Mouse (Mus musculus) layer of hippocampus, adult 9-10 months (tissue): ENCODE results near the gene Magi1.
A peak's percentile ranks its signal among the peaks of the same experiment; 100 is the strongest.

ENCODE experiments used
- DNase-seq: peaks from one replicate; pipeline ENCODE4 v3.0.0; 2022; ENCODE audit warnings: low spot score

The Magi1 gene

DNA sequence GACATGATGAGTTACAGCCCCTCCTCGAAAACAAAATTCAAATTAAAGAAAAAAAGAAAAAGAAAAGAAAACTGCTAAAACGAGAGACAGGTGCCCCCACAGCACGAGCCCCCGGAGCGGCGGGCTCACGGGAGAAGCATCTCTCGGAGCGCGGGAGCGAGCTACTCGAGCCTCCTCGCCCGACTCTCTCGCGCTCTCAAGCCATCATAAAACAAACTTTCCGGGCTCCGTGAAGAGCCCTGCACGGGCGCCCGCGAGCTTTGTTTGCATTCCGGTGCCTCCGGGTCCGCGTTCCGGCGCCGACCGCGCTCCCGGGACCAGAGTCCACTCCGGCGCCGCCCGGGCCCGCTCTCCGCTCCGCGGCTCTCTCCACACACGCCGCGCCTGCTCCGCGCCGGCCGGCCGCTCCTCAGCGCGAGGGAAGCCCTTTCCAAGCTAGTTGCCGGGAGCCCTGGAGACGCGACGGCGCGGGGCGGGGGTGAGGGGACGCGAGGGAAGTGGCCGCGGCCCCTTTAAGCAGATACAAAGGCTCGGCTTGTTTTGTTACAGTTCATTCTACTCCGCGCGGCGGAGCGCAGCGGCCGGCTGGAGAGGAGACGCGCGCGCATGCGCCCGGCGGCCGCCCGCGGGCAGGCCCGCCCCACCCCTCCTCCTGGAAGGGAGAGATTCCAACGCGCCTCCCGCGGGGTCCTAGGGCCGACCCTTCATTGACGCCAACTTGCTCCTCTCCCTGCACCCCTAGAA is at the start of gene Magi1:
TSS of gene Magi1 (minus strand) at position 600 of the 744 bp plus-strand sequence.
- DNase-seq, result peak; percentile 82

DNA sequence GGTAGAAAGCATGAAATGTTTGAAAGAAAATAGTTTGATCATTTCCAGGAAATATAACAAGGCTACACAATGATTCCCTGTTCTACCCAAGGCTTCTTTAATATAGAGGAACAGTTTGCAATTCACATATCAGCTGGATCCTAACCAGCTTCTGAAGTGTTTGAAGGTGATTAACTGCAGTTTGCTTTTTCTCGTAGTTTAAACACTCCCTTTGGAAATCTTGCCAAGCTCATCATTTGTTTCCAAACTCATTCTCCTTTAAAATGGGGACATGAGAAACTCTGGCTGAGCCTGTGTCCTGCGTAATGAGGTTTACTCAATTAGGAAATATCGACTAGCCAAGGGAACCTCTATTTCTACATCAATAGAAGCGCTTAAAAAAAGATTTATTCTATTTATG is 43.4 kb upstream of the Magi1 start:
- no peak for DNase-seq

DNA sequence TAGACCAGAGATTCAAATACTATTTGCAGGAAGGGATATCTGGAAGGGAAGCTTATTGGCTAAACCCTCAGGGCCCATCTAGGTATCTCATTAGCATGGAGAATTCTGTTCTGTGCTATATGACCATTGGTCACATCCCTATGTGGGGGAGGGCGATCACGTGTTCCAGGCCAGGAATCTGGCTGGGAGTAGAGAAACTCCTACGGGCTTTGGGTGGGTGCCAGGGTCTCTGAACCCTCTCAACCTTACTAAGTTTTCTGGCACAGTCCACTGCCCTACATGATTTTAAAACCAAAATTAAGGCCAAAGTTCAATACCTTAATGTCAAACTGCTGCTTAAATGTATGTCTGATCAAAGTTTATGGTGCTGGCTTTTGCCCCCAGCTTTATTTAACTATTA is 33.2 kb upstream of the Magi1 start:
- DNase-seq, result no peak

DNA sequence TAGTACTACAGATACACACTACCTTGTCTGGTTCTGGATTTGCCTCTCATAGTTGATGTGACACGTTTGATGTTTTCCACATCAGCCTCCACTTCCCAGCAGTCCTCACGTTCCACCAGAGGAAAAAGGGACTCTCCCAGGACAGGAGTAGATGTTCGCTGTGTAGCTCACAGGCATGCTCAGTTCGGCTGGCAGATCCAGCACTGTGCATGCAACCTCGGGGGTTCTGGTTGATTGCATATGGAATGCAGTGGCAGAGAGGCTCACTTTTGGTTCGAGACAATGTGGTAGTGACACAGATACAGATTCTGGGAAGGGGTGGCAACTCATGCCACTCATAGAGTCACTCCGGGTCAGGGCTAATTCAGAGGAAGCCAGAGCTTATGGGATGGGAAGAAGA is 28.6 kb upstream of the Magi1 start:
- DNase-seq, result no peak

DNA sequence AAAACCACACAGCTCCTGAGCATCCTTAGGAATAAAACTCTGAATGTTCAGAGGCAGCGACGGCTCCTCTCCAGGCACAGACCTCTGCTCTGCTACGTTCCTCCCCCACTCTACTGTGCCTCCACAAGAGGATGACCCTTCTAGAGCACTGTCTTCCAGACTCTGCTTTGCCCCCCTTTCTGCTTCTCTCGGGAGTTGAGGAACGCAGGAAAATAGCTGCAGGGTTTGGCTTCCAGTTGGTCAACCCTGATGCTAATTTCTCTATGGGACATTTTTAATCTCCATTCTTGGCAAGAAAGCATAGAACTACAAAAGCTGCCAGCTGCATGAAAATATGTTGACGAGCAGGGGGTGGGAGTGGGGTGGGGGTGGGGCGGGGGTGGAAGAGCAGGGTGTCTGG is 24.8 kb upstream of the Magi1 start:
- no peak for DNase-seq

DNA sequence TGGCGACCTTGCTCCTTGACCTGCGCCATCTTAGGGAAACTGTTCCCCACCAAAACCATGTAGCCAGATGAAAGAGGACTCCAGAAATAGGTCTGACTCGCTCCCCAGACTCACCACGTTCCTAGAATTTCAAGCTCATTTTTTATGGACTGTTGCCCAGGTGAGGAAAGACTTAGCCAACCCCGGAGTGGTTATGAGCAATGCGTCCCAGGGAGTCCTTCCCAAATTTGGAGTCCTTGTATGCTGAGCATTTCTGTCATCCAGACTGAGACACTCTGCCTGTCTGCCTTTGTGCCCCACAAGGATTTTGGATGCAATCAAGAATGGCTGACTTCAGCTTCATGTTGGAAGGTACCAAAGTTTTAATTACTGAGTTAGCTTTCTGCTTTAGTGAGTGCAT is 19.8 kb upstream of the Magi1 start:
- DNase-seq, result no peak

DNA sequence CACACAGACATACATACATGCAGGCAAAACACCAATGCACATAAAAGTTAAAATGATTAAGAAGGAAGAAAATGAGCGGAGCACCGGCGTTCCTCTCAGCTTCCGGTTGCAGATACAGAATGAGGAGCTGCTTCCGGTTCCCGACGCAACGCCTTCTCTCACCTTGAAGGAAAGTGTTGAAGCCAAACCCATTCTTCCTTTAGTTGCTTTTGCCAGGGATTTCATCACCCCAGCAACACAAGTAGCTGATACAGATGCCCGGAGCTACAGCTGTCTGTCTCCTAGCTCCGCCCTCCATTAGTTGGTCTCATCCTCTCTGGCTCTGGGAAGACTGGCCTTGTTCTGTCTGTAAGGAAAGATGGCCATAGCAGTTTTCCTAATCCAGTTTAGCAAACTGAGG is 18.1 kb upstream of the Magi1 start:
- no peak for DNase-seq

DNA sequence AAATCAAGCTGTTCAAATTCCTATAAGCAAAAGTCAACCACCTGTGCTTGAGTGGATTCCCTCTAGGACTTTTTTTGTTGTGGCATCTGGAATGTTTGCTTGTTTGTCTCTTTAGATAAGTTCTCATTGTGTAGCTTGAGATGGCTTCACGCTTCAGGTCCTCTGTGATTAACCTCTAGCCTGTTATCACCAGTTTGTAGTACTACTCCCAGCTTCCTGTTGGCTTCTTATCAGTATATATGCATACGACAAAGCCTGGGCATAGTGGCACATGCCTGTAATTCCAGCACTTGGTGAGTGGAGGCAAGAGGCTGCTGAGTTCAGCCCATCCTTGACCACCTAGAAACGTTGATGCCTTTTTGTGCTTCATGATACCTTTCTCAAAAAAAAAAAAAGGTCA is 16.8 kb upstream of the Magi1 start:
- DNase-seq, result no peak

DNA sequence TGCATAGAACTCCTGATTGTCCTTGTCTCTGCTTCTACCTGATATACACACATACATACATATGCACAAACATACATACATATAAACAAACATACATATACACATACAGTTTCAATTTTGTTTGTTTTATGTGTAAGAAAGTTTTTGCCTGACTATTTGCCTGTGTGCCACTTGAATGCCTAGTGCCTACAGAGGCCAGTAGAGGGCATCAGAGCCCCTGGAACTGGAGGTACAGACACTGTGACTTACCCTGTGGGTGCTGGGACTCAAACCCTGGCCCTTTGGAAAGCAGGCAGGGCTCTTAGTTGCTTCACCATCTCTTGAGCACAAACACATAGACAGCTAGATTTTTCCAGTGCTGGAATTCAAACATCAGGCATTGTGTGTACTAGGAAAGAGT is 3.7 kb upstream of the Magi1 start:
- no peak for DNase-seq

DNA sequence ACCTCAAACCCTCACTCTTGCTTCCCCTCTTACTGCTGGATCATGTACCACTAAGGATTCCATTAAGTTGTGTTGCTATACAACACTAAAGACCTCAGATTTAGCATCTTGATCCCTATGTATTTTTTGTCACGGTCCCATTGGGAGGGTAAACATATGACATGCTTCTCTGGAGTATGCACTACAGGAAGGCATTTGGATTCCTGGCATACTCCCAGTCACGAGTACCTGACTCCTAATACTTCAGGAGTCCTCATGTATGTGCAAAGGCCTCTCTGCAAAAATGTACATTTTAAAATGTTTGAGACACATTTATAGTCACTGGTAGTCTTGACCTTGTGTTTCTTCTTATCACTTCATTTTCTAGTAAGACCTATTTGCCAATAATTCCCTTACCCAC is 2.8 kb upstream of the Magi1 start:
- no peak for DNase-seq

DNA sequence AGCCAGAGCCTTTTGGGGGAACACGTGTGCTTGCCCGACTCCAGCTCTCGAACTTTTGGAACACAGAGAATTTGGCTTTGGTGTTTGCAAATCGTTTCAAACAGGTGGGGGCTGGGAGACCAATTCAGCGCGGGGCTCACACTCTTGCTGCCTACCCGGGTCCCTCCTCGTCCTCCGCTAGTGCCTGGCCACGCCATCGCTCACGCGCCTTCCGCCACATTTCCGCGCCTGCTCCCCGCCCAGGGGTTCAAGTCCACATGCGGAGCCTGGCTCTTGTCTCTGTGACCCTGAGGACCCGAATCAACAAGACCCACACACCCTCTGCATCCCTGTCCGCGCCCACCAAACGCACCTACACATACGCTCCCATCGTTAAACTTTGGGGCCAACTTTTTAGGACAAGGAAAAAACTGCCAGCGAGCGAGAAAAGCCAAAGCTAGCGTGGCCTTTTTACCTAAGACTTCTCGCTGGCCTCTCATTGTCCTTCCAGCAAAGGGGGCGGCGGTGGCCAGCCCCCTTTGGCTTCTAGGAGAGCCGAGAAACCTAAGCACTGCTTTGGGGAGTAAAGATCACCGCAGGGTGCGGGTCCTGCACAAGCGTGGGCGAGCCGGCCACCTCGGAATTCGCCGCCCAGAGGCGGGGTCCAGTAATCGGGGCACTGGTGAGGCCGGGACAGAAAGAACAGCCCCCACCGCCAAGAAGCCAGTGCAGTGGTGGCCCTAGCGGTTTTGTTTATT is 540 bp upstream of the Magi1 start:
- no peak for DNase-seq

DNA sequence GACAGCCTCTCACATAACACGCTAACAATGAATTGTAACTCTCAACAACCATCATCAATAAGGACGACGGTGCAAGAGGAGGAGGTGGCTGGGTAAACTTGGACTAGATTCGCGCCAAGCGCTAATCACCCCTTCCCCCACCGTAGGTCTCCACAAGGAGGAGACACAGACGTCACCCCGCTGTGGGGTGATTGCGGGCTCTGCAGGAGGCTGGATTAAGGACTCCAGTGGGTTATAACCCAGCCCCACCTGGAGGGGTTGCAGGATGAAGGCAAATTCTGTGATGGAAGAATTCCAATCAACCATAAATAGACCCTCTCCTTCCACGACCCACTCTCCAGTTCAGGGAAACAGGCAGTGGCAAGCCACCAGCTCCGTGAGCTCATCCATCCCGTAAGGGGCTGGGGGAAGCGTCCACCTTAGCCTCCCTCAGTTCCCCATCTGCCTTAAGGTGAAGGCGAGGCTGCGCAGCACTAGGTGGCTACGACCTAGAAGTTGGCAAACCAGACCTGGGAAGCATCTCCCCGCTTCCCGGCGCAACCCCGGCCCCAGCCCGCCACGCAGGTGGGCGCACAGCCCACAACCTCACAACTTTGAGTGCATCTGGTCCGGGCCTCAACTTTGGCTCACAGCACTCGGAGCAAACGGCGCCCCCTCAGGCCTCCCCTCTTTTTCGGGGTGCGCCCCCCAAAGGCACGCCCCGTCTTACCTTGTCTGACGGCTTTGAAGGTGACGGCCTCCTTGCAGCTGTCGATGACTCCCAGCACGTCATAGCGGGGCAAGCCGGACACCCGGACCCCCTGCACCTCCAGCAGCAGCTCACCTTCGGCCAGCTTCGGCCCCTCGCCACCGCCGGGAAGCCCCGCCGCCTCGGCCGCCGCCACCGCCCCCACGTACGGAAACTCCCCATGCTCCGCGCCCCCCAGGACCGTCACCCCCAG is 1.1 kb downstream of the Magi1 start:
- no peak for DNase-seq

DNA sequence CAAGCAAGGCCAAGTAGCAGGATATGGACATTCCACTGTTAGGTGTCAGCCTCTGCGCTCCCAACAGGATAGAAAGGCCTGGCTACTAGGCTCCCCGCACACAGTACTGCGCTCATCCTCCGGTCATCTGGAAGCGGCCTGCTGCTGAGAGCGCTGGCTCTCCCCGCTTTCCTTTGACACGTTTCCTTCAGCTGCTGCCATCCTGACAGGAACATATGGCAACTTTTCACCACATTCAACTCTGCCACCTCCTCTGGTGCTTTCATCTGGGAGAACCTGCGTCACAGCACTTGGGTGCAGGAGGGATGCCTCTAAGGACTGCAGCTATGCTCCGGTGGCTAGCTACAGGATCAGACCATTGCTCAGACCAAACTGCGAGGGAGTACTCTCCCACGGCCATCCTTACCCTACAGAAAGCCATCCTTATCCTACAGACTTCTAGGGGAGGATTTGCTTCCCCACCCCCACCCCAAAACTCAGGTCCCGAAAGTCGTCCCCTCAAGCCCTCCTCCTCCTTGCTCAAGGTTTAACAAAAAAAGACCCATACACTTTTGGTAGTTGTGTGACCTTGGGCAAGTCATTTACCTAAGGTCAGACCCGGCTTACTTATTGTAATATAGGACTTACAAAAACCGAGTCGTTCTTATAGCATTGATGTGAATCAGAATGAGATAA is 2.0 kb downstream of the Magi1 start:
- DNase-seq, result no peak

DNA sequence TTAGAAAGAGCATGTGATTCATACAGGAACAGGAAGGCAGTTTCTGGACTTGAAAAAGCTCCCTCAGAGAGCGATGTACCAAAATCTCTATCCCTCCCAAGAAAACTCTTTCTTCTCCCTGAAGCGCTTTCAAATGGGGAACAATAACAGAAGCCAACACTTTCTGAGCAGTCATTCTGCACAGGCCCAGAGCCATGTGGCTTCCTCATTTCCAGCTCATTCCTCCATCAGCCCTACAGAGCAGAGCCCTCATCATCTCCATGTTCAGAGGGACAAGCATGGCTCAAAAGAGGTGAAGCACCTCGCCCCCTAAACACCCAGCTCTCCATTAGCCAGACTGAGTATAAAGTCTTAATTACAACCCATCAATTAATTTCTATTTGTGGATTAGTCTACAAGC is 9.8 kb downstream of the Magi1 start:
- no peak for DNase-seq

DNA sequence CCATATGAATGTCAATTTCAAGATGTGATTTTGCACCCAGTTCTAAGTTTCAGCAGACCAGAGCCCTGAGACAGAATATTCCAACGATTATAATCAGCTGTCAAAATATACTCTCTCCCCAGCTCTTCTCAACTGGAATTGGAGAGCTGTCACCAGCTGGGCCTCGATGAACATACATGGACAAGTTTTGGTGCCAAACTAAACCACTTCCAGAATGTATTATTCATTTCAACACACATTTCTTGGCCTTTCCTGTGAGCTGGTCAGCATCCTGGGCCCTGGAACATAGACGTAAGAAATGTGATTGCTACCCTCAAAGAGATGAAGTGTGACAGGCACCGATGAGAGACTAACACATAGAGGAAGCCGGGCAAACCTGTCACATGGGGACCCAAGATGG is 13.7 kb downstream of the Magi1 start:
- DNase-seq, result no peak

DNA sequence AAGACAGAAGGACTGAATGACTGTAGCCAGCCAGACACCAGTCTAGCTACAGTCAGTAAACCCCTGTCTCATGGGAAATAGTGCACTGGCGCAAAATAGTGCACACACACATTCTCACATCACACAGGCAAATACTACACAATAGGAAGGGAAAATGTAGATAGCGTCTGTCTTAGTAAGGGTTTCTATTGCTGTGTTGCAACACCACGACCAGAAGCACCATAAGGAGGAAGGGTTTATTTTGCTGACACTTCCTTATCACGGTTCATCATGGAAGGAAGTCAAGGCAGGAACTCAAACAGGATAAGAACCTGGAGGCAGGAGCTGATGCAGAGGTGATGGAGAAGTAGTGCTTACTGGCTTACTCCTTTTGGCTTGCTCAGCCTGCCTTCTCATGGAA is 14.5 kb downstream of the Magi1 start:
- no peak for DNase-seq

DNA sequence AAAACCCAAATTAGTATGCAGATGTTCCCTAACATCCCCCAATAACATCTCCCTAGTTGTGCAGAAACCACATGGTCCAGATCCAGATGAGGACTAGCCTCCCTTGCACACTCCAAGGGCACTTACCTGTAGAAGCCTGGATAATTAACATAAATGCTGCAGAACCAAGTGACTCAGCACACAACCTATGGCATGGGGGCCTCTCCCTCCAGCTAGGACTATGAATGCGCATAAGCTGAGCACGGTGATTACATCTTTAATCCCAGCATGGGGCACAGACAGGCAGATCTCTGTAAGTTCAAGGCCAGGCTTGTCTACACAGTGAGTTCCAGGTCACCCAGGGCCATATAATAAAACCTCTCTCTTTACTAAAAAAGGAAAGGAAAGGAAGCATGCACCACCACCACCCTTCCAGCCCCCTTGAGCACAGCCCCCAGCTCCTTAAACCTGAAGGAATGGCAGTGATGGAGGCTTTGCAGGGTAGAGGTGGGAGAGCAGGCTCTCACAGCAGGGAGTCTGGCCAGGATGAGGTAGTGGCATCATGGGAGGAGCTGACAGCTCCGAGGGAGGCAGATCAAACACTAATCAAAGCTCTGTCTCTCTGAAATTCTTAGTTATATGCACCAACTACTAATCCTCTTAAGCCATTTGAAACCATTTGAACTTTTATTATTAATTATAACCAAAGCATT is 18.3 kb downstream of the Magi1 start:
- no peak for DNase-seq

DNA sequence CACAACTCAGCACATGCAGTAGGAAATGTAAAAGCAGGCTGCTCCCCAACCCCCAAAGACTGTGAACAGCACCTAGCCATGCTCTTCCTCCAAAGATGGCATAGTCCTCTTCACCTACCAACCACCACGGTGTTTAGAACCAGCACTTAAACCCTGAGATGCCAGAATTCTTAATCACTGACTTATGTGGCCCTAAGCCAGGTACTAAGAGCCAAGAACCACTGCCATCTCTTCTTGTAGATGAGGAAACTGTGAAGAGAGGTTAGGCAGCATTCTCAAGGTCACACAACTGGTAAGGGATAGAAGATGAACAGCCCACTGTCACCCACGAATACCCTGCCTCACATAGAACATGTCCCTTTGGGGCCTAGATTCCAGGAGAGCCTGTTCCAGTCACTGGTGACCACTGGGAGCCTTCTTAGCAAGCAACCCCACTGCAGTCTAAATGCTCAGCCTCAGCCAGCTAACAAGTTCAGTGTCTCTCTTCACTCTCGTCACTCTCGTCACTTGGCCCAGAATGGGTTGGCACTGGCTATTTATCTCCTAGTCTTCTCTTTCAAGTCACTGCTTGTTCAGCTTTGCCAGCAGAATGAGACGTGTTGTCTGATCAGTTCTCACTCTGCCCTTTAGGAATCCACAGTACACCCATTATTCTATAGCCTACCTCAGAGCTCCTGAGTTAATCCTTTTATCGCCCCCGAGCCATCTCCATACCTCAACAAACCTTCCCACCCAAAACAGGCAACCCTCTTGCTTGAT is 19.4 kb downstream of the Magi1 start:
- DNase-seq, result no peak

DNA sequence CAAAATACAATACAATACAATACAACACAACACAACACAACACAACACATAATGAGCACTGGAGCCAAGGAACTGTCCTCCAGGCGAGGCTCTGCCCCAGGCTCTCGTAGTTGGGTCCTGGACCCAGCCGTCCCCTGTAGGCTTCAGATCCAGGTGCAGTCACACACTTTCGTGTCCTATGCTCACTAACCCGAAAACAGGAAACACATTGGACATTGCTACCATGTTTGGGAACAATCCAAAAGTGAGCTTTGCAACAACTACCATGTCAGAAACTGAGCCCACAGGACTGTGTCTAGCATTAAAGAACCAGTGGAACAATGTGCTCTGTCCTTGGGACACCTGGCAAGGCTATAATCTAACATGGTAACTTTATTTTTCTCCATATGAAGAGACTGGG is 22.9 kb downstream of the Magi1 start:
- no peak for DNase-seq

DNA sequence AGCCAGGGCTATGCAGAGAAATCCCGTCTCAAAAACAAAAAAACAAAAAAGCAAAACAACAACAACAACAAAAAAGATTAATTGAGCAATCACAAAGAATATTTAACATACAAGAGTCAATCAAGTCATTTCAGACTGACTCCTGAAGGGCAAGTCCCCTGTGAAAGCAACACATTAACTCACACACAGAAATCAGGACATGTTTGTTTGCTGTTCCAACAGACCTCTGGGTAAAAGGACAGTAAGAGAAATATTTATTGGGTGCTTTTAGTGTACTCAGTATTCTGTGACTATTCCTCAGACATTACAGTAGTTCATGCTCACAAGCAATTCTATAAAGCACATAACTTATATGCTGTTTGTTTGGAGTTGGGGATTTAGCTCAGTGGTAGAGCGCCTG is 23.7 kb downstream of the Magi1 start:
- no peak for DNase-seq

DNA sequence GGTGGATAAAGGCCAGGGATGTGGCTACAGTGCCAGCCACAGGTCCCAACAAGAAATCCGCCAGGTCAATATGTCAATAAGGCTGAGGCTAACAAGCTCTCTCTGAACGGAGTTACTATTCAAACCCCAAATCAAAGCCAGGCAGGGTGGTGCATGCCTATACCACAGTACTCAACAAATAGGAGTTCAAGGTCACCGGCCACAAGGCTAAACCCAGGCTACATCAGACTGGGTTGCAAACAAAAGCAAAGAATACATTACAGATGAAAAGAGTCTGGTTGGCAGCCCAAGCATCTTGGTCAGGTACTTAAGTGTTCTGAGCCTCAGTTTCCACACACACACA is 25.9 kb downstream of the Magi1 start:
- DNase-seq, result no peak
